Mouse (Mus musculus) testis, adult 2 months (tissue): ENCODE data around the gene Fads6. TPM values are rescaled to one million over a fixed set of nuclear protein-coding genes. Genes with fewer than 3 reads are reported as not detected.
A peak's percentile ranks its signal among the peaks of the same experiment; 100 is the strongest.

Source experiments
- H3K27ac ChIP-seq: fragments of 200-500 bp; 2 replicates; pipeline ENCODE4 v1.5.1; 2012; ENCODE audit warnings: low read depth, low read length; ENCODE audit not compliant: control insufficient read depth, insufficient read depth
- H3K27me3 ChIP-seq: fragments of 200-500 bp; 2 replicates; pipeline ENCODE4 v1.6.1; 2012; ENCODE audit warnings: mild to moderate bottlenecking, low read length, moderate library complexity; ENCODE audit not compliant: control insufficient read depth, insufficient read depth
- H3K36me3 ChIP-seq: fragments of 200-500 bp; 2 replicates; pipeline ENCODE4 v1.6.1; 2012; ENCODE audit warnings: mild to moderate bottlenecking, low read length; ENCODE audit not compliant: control insufficient read depth, insufficient read depth
- H3K4me1 ChIP-seq: fragments of 200-500 bp; 2 replicates; pipeline ENCODE4 v1.6.1; 2012; ENCODE audit warnings: low read length; ENCODE audit not compliant: control insufficient read depth, insufficient read depth
- H3K4me3 ChIP-seq: fragments of 200-500 bp; 2 replicates; pipeline ENCODE4 v1.5.1; 2012; ENCODE audit warnings: low read depth, mild to moderate bottlenecking, low read length, moderate library complexity, mixed read lengths; ENCODE audit not compliant: control insufficient read depth
- CTCF ChIP-seq: fragments of 200-500 bp; IDR thresholded peaks from 2 replicates; pipeline ENCODE4 v1.5.1; 2012; ENCODE audit warnings: low read depth, mild to moderate bottlenecking, inconsistent platforms, low read length, moderate library complexity; ENCODE audit not compliant: control insufficient read depth, insufficient read depth, insufficient replicate concordance
- POLR2A ChIP-seq: fragments of 200-500 bp; IDR thresholded peaks from 2 replicates; pipeline ENCODE4 v1.6.1; 2012; ENCODE audit warnings: low read depth, mild to moderate bottlenecking, inconsistent platforms, low read length, moderate library complexity; ENCODE audit not compliant: control insufficient read depth
- polyA plus RNA-seq: library from polyadenylated mRNA; depleted of rRNA; stranded (reverse); fragments of >200 nt; gene quantifications from 2 replicates; pipeline ENCODE4 v1.2.3, GENCODE M21; 2012

Fads6 gene
- polyA plus RNA-seq, 1 experiment: 6.4 TPM

DNA sequence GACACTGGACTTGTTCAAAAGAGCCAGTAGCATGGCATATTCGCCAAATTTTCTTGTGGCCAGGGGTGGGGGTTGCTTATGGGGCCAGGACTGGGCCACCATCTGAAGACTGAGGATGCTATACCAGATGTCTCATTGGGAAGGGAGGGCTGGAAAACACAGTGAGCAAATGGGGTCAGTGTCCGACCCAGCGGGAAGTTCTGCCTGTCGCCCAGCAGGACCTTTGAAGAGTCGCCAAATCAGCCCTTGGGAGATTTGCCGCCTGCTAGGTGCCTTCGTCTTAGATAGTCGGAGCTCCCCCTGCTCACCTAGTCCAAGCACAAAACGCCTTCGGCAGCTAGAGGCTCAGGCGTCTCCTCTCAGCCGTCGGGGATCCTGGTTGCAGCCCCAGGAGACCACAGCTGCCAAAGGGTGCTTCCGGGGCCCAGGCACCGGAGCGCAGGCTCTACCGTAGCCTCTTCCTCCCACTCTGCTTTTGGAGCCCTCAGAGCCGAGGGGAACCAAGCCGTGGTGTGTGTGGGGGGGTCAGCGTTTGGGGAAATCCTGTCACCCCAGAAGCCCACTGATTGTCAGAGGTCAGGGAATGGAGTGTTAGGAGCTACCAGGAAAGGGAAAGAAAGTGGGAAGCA is 31.6 kb downstream of the Fads6 start:
- Histone ChIP-seq H3K4me3 (no peak overlapping the region; the same call in 1 of the 2 replicates), H3K4me1 (peaks cover 18% of the 10 kb centered on the region), H3K27ac (no peak overlapping the region), H3K27me3 (no peaks in the 10 kb centered on the region; the same call in 1 of the 2 replicates), H3K36me3 (no peaks in the 10 kb centered on the region)
- no peak for TF ChIP-seq POLR2A
- no peak for TF ChIP-seq CTCF

DNA sequence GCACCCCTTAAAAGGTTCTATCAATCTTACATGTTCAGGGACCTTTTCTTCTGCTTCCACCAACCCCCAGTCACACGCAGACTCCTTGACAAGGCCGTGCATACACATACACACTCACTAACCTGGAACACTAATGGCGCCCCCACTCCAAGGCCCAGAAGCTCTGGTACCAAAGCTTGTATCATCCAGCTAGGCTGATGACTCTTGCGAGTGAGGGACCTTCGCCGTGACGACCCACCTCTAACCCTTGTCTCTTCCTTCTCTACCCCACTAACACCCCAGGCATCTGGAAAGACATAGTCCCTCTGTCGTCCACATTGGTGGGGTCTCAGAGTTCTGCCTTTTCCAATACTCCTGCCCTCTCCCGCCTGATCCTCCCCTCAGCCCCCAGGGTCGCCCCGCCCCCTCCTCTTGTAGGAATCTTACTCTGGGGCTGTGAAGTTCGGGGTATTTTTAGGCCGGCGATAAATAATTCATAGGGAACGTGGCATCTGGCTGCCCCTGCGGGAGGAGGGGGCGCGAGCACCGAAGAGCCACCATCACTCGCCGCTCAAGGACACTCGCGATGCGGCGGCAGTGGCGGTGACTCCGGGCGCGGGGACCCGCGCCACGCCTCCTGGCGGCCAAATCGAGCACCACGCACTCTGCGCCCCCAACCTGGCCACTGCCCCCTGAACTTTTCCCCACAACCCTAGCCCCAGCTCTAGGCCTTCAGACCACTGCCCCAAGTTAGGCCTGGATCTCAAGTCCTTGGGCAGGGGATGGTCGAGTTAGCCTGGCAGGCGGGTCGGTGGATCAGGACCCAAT is 32.4 kb downstream of the Fads6 start:
- Histone ChIP-seq H3K4me1 (peaks cover 18% of the 10 kb centered on the region), H3K27ac (no peak overlapping the region), H3K4me3 (no peak overlapping the region), H3K27me3 (no peaks in the 10 kb centered on the region; the same call in 1 of the 2 replicates), H3K36me3 (no peaks in the 10 kb centered on the region)
- no peak for TF ChIP-seq POLR2A
- TF ChIP-seq CTCF: peak; percentile 29; the same call in 1 of the 2 replicates

DNA sequence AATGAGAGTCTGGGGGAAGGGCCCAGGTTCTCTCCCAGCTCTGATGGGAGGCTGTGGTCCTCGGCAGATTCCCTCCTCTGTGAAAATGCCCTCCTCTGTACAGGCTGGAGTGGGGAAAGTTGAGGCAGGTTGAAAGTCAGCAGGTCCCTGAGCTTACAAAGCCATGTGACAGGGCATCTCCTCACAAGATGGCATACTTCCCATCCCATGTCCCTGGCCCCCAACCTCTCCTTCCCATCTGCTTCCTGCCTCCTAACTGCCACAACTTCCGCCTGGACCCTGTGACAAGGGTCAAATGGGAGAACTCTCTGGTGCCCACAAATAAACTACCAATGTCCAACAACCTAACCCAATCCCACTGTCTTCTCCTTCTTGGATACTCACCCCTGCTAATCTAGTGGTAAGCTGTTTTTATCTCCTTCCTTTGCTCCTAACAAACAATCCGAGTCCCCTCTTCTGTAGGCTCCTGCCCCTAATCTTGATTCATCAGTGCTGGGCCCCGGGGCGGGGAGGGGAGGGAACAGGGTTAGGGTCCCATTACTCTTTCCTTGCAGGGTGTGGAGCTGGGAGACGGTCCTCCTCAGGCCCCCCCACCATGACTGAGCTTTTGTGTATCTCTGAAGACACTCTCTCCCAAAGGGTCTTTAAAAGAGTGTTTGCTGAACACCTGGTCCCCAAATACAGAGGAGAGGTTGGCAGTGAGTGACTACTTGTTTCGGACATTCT is 33.2 kb downstream of the Fads6 start:
- Histone ChIP-seq H3K36me3 (no peaks in the 10 kb centered on the region), H3K27me3 (no peaks in the 10 kb centered on the region; the same call in 1 of the 2 replicates), H3K27ac (no peak overlapping the region), H3K4me3 (no peak overlapping the region), H3K4me1 (peaks cover 18% of the 10 kb centered on the region)
- TF ChIP-seq POLR2A: no peak
- no peak for TF ChIP-seq CTCF

GRCm38 (mm10) chr11:115262954-115263353 is 34.5 kb downstream of the Fads6 start:
- Histone ChIP-seq H3K36me3 (no peaks in the 10 kb centered on the region), H3K27ac (no peak overlapping the region), H3K27me3 (no peaks in the 10 kb centered on the region; the same call in 1 of the 2 replicates), H3K4me3 (no peak overlapping the region), H3K4me1 (peaks cover 22% of the 10 kb centered on the region)
- TF ChIP-seq POLR2A (no peak), CTCF (no peak)

DNA sequence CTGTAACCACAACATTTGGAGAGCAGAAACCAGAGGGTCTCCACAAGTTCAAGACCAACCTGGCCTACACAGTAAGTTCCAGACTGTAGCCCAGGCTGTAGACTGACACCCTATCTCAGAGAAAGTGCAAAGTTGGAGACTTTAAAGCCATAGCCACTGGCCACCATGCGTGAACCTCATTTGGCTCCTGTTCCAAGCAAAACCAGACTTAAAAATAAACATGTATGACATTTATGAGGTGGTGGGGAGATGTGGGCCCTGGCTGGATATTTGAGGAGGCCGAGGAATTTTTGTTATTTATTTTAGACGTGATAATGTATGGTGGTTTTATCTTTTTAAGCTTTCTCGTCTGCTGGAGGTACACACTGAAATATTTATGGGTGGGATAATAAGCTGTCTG is 38.3 kb downstream of the Fads6 start:
- H3K4me3 ChIP-seq: no peak overlapping the region
- no peak overlapping the region for H3K27ac ChIP-seq
- H3K27me3 ChIP-seq: no peaks in the 10 kb centered on the region
- TF ChIP-seq CTCF (no peak), POLR2A (no peak)
- no peaks in the 10 kb centered on the region for H3K36me3 ChIP-seq
- peaks cover 8% of the 10 kb centered on the region for H3K4me1 ChIP-seq

DNA sequence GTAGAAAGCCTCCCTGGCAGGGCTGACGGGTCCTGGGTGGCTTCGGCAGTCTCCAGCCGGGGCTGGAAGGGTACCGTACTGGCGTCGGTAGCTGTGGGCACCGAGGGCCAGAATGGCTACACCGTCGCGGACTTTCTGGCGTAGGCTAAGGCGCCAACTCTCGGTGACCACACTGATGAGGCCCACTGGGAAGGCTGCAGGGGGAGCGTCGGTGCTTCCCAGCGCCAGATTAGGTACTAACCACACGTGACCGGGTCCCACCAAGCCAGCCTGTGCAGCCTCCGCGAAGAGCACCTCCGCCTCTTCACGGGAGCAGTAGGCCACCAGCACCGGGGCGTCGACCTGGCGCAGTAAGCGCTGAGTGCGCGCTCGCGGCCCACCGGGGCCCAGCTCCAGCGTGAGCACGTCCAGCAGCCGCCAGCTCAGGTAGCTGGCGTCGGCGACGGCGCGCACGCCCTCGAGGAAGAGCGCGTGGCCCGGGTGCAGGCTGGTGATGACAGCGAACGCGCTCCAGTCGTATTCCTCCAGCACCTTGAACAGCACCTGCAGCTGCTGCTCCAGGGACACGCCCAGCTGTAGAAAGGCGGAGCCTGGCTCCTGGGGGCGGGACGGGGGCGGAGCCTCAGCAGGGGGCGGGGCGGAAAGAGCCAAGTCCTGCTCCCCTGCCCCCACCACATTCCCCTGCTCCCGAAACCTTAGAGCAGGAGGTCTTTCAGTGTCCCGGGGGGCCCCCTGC is 39.5 kb downstream of the Fads6 start:
- Histone ChIP-seq H3K4me3 (peak overlapping the region; percentile 26), H3K36me3 (no peaks in the 10 kb centered on the region), H3K27ac (no peak overlapping the region), H3K4me1 (peaks cover 8% of the 10 kb centered on the region), H3K27me3 (no peaks in the 10 kb centered on the region)
- no peak for TF ChIP-seq POLR2A

DNA sequence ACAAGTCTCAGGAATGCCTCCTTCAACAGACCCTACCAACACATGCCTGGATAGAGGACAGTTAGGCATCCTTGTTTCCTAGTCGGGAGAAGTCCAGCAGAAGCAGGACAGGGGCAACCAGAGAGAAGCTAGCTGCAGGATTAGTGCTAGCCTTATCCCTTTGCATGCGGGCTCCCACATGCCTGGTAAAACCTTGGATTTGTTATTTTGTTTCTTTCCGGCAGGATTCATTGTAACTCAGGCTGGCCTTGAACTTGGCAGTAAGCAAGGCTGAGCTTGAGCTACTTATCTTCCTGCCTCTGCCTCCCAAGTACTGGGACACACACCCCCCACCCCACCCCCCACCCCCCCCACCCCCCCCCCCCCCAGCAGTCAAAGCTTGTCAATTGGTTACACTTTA is 46.2 kb downstream of the Fads6 start:
- peaks cover 14% of the 10 kb centered on the region for H3K4me1 ChIP-seq
- H3K27me3 ChIP-seq: no peaks in the 10 kb centered on the region
- H3K36me3 ChIP-seq: no peaks in the 10 kb centered on the region
- H3K4me3 ChIP-seq: no peak overlapping the region
- peak overlapping the region; percentile 64 for H3K27ac ChIP-seq
- TF ChIP-seq POLR2A (no peak), CTCF (no peak)
